Mouse (Mus musculus) heart, embryonic 16.5 days (tissue): ENCODE results near the gene Haao. TPM values are rescaled to one million over a fixed set of nuclear protein-coding genes. Genes with fewer than 3 reads are reported as not detected.

Experiments used
- ATAC-seq: fragments of 200-750 bp; cut with Nextera tagmentation; replicated peaks from 2 replicates; pipeline ENCODE4 v1.8.0; 2017; ENCODE audit warnings: moderate number of reproducible peaks; ENCODE audit not compliant: insufficient read depth, low FRiP score; ENCODE audit errors: extremely low read depth
- H3K27ac ChIP-seq: fragments of 300-500 bp; sonication (generic); 2 replicates; pipeline ENCODE4 v1.5.1; 2014; ENCODE audit warnings: mild to moderate bottlenecking, low read length, control low read depth, moderate library complexity
- H3K27me3 ChIP-seq: fragments of 300-500 bp; sonication (generic); 2 replicates; pipeline ENCODE4 v1.6.1; 2014; ENCODE audit warnings: low read length, mixed read lengths; ENCODE audit not compliant: control insufficient read depth, insufficient read depth
- H3K36me3 ChIP-seq: fragments of 300-500 bp; sonication (generic); 2 replicates; pipeline ENCODE4 v1.6.1; 2014; ENCODE audit not compliant: control insufficient read depth, insufficient read depth
- H3K4me1 ChIP-seq: fragments of 300-500 bp; sonication (generic); 2 replicates; pipeline ENCODE4 v1.6.1; 2014; ENCODE audit warnings: low read length, mixed read lengths; ENCODE audit not compliant: control insufficient read depth, insufficient read depth
- H3K4me2 ChIP-seq: fragments of 300-500 bp; sonication (generic); 2 replicates; pipeline ENCODE4 v1.6.1; 2014; ENCODE audit warnings: low read depth, mild to moderate bottlenecking, control low read depth, low read length
- H3K4me3 ChIP-seq: fragments of 300-500 bp; sonication (generic); 2 replicates; pipeline ENCODE4 v1.5.1; 2014; ENCODE audit warnings: mild to moderate bottlenecking, control low read depth, low read length
- H3K9ac ChIP-seq: fragments of 300-500 bp; sonication (generic); 2 replicates; pipeline ENCODE4 v1.6.1; 2014; ENCODE audit warnings: low read length, control low read depth
- H3K9me3 ChIP-seq: fragments of 300-500 bp; sonication (generic); replicated peaks from 2 replicates; pipeline ENCODE4 v1.6.1; 2016; ENCODE audit warnings: low read length; ENCODE audit not compliant: control insufficient read depth
- WGBS: fragments of 180-500 bp; shearing (Covaris S2); extraction: QIAGEN DNeasy Blood & Tissue Kit; methylation state at CpG from one replicate; pipeline ENCODE4 v1.1.7; 2014; 5-methylcytosine and 5-hydroxymethylcytosine counted together
- polyA plus RNA-seq: library from polyadenylated mRNA; unstranded; fragments of >200 nt; fragmentation: Nextera tagmentation; extraction: Ambion mirVana; gene quantifications from 2 replicates; pipeline ENCODE4 v1.2.1, GENCODE M21; 2015

The Haao gene
- polyA plus RNA-seq, 1 experiment from 2014 or later, result 1.7 TPM

DNA sequence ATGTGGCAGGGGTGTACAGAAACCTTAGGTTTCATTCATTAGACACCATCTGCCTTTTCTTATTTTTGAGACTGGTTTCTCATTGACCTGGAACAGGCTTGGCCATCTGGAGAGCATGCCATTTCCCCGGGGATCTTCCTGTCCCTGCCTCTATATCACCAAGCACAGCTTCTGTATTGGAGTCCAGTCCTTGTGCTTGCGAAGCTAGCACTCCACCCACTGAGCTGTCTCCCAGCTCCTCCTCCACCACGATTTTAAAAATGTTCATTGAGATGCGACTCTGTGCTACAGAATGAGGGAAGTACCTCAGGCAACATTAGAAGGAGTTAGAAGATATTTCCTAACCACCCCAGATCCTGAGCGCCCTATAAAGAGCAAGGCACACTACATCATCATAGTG lies 39.5 kb upstream of the Haao start:
- Histone ChIP-seq H3K4me1 (no peaks in the 10 kb centered on the region), H3K27me3 (no peaks in the 10 kb centered on the region), H3K9ac (no peak overlapping the region), H3K27ac (no peak overlapping the region), H3K4me3 (no peak overlapping the region), H3K9me3 (no peaks in the 10 kb centered on the region), H3K36me3 (no peaks in the 10 kb centered on the region), H3K4me2 (no peak overlapping the region)
- WGBS, result 77% methylated on average over 5 of the region's 5 CpGs
- no peak for ATAC-seq

DNA sequence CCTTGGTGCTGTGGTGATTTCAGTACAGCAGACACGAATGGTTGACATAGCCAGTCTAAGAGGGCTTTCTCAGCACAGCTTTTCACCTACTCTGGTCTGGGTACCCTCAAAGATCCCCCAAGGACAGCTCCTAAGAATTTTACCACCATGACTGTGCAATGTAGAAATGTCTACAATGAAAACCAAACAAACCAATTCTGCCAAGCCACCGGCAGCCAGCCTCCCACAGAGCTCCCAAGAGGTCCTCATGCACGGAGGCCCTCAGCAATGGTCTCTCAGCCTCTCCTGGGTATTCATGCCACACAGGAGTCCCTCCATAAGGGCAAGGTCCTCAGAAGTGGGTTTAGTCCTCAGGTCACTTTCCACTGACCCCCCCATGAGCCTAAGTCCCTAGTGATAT lies 38.6 kb upstream of the Haao start:
- no peak for ATAC-seq
- Histone ChIP-seq H3K9ac (no peak overlapping the region), H3K27ac (no peak overlapping the region), H3K36me3 (no peaks in the 10 kb centered on the region), H3K27me3 (no peaks in the 10 kb centered on the region), H3K4me1 (no peaks in the 10 kb centered on the region), H3K9me3 (no peaks in the 10 kb centered on the region), H3K4me3 (no peak overlapping the region), H3K4me2 (no peak overlapping the region)
- WGBS, result 82% methylated on average over 3 of the region's 3 CpGs

DNA sequence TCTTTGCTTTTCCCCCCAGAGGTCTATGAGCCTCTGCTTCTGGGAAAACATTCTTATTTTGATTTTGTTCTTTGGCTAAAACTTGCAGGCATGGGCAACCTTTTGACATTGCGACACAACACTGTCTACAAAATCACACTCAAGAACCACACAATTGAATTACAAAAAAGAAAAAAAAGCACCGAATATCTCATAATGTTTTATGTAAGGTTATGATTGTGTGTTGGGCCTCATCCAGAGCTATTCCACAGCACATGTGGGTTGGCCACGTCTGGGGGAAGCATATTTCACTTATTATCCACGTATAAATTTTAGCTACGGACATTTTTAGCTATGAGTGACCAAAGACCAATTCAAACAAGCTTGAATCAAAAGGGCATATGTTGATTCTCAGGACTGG lies 38.0 kb upstream of the Haao start:
- Histone ChIP-seq H3K4me3 (no peak overlapping the region), H3K9ac (no peak overlapping the region), H3K9me3 (no peaks in the 10 kb centered on the region), H3K4me2 (no peak overlapping the region), H3K27me3 (no peaks in the 10 kb centered on the region), H3K27ac (no peak overlapping the region), H3K4me1 (no peaks in the 10 kb centered on the region), H3K36me3 (no peaks in the 10 kb centered on the region)
- WGBS, result 79% methylated on average over 5 of the region's 5 CpGs
- no peak for ATAC-seq

DNA sequence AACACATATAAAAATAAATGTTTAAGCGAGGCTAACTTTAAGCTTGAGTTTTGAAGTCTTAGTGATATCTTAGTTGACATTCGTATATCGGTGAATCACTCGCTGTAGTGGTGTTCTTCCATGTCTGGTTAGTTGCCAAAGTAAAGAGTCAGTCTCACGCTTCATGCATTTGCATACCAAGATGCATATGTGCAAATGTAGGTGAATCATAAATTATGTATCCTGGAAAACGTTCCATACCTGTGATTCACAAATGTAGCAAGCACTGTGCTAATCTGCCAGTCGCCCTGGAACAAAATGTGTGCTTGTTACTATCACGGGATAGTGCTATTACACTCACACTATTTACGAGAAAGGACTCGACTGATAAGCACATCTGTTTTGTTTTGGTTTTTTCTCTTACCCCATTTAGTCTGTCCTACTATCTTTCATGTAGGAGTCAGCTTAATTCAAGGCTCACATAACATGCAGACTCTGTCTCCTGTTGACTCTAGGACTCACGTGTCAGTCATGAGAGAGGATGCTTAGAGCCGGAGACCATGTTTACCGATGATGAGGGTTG lies 37.3 kb upstream of the Haao start:
- H3K9me3 ChIP-seq, result no peaks in the 10 kb centered on the region
- no peak overlapping the region for H3K9ac ChIP-seq
- H3K36me3 ChIP-seq, result no peaks in the 10 kb centered on the region
- WGBS, result 73% methylated on average over 13 of the region's 13 CpGs
- no peak overlapping the region for H3K27ac ChIP-seq
- H3K4me2 ChIP-seq, result no peak overlapping the region
- H3K4me1 ChIP-seq, result no peaks in the 10 kb centered on the region
- H3K27me3 ChIP-seq, result no peaks in the 10 kb centered on the region
- H3K4me3 ChIP-seq, result no peak overlapping the region
- ATAC-seq, result no peak

DNA sequence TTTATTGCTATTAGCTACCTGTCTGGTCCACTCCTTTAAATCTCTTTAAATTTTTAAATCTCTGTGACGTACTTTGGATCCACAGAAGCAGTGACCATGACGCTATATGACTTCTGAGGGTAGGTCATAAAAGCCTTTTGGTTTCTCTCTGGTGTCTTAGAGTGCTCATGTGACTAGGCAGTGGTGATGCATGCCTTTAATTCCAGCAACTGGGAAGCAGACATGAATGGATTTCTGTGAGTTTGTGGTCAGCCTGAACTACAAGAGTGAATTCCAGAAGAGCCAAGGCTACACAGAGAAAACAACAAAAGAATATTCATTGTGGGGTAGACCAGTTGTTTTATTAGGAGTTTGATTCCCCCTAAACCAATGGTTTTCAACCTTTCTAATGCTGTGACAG lies 35.0 kb upstream of the Haao start:
- no peaks in the 10 kb centered on the region for H3K36me3 ChIP-seq
- H3K9ac ChIP-seq, result no peak overlapping the region
- no peak overlapping the region for H3K27ac ChIP-seq
- ATAC-seq, result no peak
- no peak overlapping the region for H3K4me2 ChIP-seq
- no peaks in the 10 kb centered on the region for H3K9me3 ChIP-seq
- 85% methylated on average over 2 of the region's 2 CpGs for WGBS
- no peak overlapping the region for H3K4me3 ChIP-seq
- H3K4me1 ChIP-seq, result no peaks in the 10 kb centered on the region
- H3K27me3 ChIP-seq, result no peaks in the 10 kb centered on the region

DNA sequence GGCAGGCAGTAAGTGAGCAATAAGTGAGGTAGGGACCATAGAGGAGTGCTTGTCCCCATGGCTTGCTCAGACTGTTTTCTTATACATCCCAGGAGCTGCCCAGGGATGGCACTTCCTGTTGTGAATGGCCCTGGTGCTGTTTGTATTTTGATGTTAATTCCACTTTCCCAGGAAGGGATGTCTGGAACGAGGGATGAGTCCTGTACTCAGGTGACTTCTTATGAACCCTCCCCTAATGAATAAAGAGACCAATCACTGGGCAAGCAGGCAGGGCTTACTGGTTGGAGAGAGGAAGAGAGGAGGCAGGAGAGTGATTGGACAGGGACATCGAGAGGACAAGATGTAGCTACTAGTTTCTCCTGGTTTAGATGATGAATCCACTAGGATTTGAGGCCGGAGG lies 33.3 kb upstream of the Haao start:
- Histone ChIP-seq H3K4me3 (no peak overlapping the region), H3K4me1 (no peaks in the 10 kb centered on the region), H3K4me2 (no peak overlapping the region), H3K27me3 (no peaks in the 10 kb centered on the region), H3K9me3 (no peaks in the 10 kb centered on the region), H3K36me3 (no peaks in the 10 kb centered on the region), H3K27ac (no peak overlapping the region), H3K9ac (no peak overlapping the region)
- no peak for ATAC-seq
- WGBS, result 77% methylated on average over 3 of the region's 3 CpGs

DNA sequence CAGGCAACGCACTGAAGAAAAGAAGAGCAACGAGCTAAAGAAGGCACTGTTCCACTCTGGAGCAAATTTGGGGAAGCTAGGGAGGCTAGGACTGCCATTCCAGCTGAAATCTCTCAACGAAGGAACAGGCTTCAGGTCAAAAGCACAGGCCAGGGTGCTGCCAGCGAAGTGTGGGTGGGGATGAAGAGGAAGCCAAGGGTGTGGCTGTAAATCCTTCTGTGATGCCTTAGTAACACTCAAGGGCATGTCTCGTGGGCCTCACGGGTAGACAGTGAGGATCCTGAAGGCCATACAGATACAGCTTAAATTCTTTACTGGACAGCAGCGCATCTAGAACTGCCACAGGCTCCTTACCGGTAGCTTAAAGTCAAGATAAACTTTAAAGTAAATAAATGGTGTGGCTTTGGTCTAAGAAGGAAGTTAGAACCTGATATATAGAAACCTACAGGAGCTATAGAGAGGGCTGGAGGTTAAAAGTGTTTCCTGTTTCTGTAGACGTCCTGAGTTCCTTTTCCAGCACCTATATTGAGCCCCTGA lies 32.5 kb upstream of the Haao start:
- Histone ChIP-seq H3K9me3 (no peaks in the 10 kb centered on the region), H3K9ac (no peak overlapping the region), H3K36me3 (no peaks in the 10 kb centered on the region), H3K4me3 (no peak overlapping the region), H3K4me1 (no peaks in the 10 kb centered on the region), H3K27ac (no peak overlapping the region), H3K27me3 (no peaks in the 10 kb centered on the region), H3K4me2 (no peak overlapping the region)
- ATAC-seq, result no peak
- 58% methylated on average over 9 of the region's 9 CpGs for WGBS

DNA sequence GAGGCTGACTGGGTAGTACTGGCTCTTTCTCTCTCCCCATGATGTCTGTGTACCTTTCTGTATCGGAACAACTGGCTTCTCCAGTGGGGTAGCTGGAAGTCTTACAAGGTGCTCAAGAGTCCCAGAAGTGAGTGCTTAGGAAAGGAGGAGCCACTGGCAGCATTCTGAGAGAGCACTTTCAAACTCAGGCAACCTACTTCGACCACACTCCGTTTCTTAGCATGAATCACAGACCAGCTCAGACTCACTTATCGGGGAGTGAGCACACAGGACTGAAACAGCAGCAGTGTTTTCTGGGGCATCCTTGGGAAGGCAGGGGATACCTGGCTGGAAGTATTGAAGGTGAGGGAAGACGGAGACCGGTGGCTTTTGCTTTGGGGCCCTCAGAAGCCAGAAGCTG lies 31.9 kb upstream of the Haao start:
- Histone ChIP-seq H3K27me3 (no peaks in the 10 kb centered on the region), H3K36me3 (no peaks in the 10 kb centered on the region), H3K4me1 (no peaks in the 10 kb centered on the region), H3K9me3 (no peaks in the 10 kb centered on the region), H3K4me3 (no peak overlapping the region), H3K4me2 (no peak overlapping the region), H3K9ac (no peak overlapping the region), H3K27ac (no peak overlapping the region)
- WGBS, result 91% methylated on average over 6 of the region's 6 CpGs
- ATAC-seq, result no peak

DNA sequence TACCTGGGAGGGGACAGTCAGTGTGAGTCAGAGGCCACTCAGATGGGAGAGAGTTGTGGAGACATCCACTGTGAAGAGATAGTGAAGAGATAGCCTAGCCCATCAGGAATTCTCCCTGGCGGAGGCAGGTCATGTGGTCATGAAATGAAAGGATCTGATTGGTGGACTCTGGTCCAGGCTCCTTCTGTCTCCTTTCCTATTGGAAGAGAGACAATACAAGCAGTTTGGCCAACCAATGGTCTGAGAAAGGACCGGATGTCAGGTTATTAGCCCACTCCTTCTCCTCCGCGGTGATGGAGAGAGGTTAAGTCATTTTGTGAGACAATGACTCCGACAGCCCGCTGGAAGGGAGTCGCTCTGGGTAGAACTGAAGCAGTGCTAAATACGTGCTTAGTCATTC lies 26.8 kb upstream of the Haao start:
- H3K9ac ChIP-seq, result no peak overlapping the region
- H3K27me3 ChIP-seq, result no peaks in the 10 kb centered on the region
- H3K36me3 ChIP-seq, result no peaks in the 10 kb centered on the region
- no peak overlapping the region for H3K4me2 ChIP-seq
- no peaks in the 10 kb centered on the region for H3K9me3 ChIP-seq
- H3K4me1 ChIP-seq, result 0 out of 2 replicates have a peak, but pooled peaks cover 3% of the 10 kb centered on the region
- no peak for ATAC-seq
- no peak overlapping the region for H3K27ac ChIP-seq
- H3K4me3 ChIP-seq, result no peak overlapping the region
- 75% methylated on average over 8 of the region's 8 CpGs for WGBS
